Mouse (Mus musculus) layer of hippocampus, adult 2 months (tissue): Measurements from ENCODE around the gene Hsp90ab1. TPM values are rescaled to one million over a fixed set of nuclear protein-coding genes. Genes with fewer than 3 reads are reported as not detected.
A peak's percentile ranks its signal among the peaks of the same experiment; 100 is the strongest.

ENCODE experiments used
- DNase-seq, 2 experiments: peaks; one replicate each; pipeline ENCODE4 v3.0.0; 2022; ENCODE audit warnings: low spot score in 2 of 2
- H3K27ac ChIP-seq: fragments of 200-600 bp; 2 replicates; pipeline ENCODE4 v1.8.1; 2022
- H3K4me3 ChIP-seq: fragments of 200-600 bp; 2 replicates; pipeline ENCODE4 v1.8.1; 2022; ENCODE audit warnings: mild to moderate bottlenecking
- CTCF ChIP-seq: fragments of 200-600 bp; conservative IDR thresholded peaks from 2 replicates; pipeline ENCODE4 v1.8.1; 2022; ENCODE audit warnings: antibody characterized with exemption, mild to moderate bottlenecking, moderate library complexity
- total RNA-seq, 2 experiments: library from RNA; stranded (reverse); gene quantifications; 2 replicates each; pipeline ENCODE4 v1.2.3; 2021

Hsp90ab1 gene
- total RNA-seq, 2 experiments from 2014 or later = 1,695 to 1,765 TPM

DNA sequence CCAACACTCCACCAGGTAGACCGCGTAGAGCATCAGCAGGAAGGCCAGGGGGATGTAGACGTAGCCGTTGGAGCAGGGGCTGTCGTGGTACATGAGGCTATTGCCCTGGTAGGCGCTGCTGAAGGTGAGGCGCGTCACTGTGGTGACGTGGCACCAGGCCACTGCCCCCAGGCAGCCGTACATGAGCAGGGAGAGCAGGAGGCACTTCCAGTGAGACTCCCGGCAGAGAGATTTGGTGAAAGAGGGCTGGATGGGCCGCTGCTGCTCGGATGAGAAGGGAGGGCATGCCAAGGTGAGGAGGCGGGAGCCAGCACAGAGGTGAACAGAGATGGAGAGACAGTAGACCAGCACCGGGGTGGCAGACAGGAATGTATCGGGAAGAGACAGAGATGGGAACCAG, 26.1 kb downstream of the Hsp90ab1 start:
- TF ChIP-seq CTCF = no peak
- peak overlapping the region; percentile 33; the same call in 1 of the 2 replicates for H3K4me3 ChIP-seq
- DNase-seq = no peak
- peak overlapping the region; percentile 36; the same call in 1 of the 2 replicates for H3K27ac ChIP-seq

DNA sequence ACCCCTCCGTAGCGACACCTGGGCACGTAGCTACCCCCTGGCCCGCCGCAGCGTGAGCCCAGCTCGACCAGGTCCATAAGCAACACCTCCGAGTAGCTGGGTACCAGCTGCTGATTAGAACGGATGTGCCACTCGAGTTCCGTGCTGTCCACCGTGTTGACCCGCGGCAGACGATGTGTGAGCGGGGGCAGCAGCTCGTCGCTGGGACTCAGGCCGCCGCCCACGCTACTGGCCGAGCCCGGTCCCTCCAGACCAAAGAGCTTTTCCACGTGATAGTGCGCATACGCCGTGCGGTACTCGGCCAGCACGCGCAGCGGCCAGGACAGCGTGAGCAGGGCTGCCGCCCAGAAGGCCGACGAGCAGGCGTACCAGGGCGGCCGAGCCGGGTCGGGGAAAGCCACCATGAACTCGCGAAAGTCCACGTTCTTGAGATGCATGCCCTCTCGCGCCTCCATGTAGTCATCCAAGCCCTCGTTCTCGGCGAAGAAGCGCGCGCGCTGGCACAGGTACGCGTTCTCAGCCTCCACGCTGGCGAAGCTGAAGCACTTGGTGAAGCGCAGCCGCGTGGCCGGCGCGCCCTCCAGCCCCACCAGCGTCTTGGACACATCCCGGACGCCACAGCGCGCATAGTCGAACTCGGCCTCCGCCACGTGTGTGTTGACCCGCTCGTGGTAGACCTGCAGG, 27.7 kb downstream of the Hsp90ab1 start:
- no peak for DNase-seq
- TF ChIP-seq CTCF = no peak
- Histone ChIP-seq H3K4me3 (peak overlapping the region; percentile 0; the same call in 1 of the 2 replicates), H3K27ac (peak overlapping the region; percentile 59; the same call in 1 of the 2 replicates)

DNA sequence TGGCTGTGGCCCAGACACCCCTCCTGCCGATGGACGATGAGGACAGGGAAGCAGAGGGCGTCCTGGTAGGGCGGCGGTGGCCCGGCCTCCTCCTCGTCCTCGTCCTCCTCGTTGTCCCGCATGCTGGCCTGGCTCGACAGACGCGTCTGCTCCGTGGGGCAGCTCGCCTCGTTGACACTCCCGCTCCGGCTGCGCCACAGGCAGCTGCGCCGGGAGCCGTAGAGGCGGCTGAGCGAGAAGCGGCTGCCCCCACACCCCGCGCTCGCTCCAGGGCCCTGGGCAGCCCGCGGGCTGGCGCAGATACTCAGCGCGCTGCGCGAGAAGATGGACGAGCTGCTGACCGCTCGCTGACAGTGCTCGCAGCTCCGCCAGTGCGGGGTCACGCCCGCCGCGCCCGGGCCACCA, 28.2 kb downstream of the Hsp90ab1 start:
- Histone ChIP-seq H3K4me3 (no peak overlapping the region), H3K27ac (peak overlapping the region; percentile 59; the same call in 1 of the 2 replicates)
- TF ChIP-seq CTCF = no peak
- DNase-seq = no peak

DNA sequence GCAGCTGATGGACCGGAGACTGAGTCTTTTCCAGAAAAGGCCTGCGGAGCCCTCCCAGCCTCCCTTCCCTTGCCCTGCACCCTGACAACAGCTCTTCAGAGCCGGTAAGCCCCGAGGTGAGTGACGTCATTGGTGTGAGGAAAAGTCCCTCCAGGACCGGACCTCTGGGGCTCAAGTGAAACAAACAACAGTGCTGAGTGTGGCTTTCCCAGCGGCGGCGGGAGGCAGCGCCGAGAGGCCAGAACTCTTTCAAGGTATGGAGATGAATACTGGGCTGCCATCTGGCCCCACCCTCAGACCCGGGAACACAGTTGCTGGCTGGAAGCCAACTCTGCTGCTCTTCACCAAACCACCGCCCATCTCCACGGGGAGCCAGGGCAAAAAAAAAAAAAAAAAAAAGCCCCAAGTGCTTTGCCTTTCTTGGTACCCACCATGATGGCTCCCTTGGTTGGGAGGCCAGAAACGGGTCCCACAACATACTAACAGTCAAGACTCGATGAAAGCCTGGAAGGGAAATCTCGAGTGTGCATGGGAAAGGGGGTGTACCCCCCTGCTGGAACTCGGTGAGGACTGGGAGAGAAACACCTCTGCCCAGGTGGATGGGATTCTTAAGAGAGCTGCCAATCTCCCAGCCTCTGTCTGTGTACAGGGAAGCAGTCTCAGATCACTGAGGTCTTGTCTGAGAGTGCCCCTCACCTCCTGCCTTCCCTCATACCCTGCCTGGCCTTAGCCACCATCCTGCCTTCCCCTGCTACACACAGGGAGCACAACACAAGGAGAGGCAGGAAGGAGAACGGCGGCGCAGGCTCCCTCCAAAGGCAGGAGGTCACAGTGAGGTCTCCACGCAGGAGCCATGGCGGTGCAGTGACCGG, 28.8 kb downstream of the Hsp90ab1 start:
- TF ChIP-seq CTCF = no peak
- no peak for DNase-seq
- no peak overlapping the region for H3K4me3 ChIP-seq
- peak overlapping the region; percentile 59; the same call in 1 of the 2 replicates for H3K27ac ChIP-seq

DNA sequence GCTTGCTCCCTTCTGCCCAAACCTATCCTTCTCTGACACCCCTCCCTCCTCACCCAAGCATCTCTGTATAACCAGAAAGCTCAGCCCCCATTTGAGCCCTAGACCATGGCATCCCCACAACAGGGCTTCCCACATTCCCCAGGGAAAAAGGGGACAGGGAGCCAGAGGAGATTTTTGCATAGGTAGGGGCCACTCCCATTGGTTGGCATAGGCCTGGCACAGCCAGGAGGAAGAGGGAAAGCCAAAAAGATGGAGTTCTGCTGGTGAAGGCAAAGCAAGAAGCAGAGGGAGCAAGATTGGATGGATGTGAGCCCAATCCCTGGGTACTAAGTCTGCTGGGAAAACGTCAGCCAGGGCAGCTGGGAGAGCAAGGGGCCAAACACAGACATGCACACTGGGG, 30.0 kb downstream of the Hsp90ab1 start:
- no peak for TF ChIP-seq CTCF
- Histone ChIP-seq H3K27ac (peak overlapping the region; percentile 59; the same call in 1 of the 2 replicates), H3K4me3 (no peak overlapping the region)
- DNase-seq = no peak

DNA sequence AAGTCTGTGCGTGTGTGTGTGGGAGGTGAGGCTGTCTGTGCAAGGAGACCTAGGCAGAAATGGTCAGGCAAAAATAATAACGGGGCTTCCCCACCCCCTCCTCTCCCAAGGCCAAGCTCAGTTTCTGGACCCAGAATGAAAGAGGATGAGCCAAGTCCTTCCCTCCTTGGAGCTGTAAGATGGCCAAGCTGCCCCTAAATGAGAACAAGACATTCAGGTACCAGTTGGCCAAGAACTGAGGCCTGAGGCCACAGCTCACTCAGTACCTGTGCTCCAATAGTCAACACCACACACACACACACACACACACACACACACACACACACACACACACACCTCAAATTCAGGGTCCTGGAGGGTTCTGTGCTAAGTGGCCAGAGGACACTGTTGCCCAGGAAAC, 30.4 kb downstream of the Hsp90ab1 start:
- H3K27ac ChIP-seq = peak overlapping the region; percentile 59; the same call in 1 of the 2 replicates
- no peak overlapping the region for H3K4me3 ChIP-seq
- TF ChIP-seq CTCF = no peak
- no peak for DNase-seq

DNA sequence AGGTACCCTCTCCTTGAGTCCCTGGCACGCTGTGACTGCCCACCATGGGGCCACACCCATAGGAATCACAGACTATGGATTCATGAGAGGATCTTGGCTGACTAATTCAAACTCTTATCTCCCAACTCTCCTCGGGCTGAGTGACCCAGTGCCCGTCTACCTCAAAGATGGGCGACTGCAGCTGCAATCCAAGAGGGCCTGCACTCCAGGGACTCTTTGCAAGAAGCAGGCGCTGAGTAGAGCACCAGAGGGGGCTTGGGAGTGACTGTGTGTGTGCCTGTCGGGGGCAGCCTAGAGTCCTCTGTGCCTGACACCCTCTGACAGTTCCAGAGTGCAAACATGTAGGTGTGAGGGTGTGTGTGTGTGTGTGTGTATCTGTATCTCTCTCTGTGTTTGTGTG, 30.9 kb downstream of the Hsp90ab1 start:
- TF ChIP-seq CTCF = no peak
- DNase-seq = no peak
- Histone ChIP-seq H3K4me3 (no peak overlapping the region), H3K27ac (0 out of 2 replicates have a peak overlapping the region, but pooled peaks have one; percentile 2)

DNA sequence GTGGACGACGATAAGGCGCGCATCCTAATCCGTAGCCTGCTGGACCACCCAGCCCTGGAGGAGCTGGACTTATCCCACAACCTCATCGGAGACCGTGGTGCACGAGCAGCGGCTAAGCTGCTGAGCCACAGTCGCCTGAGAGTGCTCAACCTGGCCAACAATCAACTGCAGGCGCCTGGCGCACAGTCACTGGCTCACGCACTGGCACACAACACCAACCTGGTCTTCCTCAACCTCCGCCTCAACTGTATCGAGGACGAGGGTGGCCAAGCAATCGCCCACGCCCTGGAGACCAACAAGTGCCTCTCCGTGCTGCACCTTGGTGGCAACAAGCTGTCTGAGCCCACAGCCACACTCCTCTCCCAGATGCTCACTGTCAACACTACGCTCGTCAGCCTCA, 33.4 kb downstream of the Hsp90ab1 start:
- TF ChIP-seq CTCF = no peak

DNA sequence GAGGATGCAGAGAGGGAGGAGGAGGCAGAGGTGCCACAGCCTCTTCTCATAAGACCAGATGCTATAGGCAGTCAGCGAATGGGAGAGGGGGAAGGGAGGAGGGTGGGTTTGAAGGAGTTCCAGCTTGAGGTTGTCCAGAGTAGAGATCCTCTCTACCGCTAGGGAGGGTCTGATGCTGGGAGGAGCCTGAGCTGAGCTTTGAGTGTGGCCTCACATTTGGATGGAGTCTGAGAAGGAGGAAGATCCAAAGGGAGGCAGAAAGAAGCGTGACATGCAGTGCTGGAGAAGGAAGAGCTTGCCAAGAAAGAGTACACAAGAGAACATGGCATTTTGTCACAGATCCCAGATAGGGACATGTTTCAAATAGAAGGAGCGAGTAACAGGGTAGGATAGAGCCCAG, 34.7 kb downstream of the Hsp90ab1 start:
- peak overlapping the region; percentile 36; the same call in 1 of the 2 replicates for H3K27ac ChIP-seq
- no peak for DNase-seq

More for the DNA sequence above, 33.4 kb downstream of the Hsp90ab1 start:
- Histone ChIP-seq H3K4me3 (no peak overlapping the region), H3K27ac (no peak overlapping the region)
- no peak for DNase-seq

DNA sequence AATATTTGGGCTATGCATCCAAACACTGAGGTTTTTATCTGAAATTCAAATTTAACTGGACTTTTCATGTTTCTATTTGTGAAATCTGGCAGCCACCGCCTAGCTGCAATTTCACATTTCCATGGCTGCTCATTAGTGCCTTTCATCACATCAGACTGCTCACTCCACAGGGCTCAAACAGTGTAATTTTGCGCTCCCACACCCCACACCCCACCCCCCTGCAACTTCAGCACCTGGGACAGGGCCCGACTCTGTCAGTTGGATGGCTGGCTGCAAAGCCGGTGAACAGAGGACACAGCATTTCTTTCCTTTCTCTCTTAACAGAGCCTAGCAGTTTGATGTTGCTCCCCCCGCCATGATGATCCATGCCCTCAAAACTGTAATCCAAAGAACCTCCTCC, 36.8 kb downstream of the Hsp90ab1 start:
- TF ChIP-seq CTCF = no peak
- Histone ChIP-seq H3K27ac (no peak overlapping the region), H3K4me3 (no peak overlapping the region)
- no peak for DNase-seq

More for the DNA sequence above, 34.7 kb downstream of the Hsp90ab1 start:
- H3K4me3 ChIP-seq = no peak overlapping the region
- TF ChIP-seq CTCF = no peak

DNA sequence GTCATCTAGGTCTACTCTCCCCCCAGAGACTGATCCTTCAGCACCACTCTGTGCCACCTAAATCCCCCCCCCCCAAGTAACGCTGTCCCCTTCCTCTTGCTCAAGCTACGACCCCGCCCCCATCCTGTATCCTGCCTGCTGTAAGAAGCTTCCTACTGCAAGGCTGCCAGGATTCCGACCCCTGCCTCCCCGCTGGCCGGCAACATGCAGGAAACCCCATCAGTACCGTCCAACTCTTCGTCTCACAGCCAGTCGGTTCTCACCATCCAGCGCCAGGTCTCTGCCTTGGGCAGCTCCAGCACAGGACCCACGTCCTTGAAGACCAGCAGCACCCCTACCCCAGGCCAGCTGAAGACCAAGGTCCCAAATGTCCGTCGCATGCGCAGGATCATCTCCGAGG, 40.2 kb downstream of the Hsp90ab1 start:
- no peak for DNase-seq
- TF ChIP-seq CTCF = no peak
- Histone ChIP-seq H3K4me3 (no peak overlapping the region), H3K27ac (no peak overlapping the region)

DNA sequence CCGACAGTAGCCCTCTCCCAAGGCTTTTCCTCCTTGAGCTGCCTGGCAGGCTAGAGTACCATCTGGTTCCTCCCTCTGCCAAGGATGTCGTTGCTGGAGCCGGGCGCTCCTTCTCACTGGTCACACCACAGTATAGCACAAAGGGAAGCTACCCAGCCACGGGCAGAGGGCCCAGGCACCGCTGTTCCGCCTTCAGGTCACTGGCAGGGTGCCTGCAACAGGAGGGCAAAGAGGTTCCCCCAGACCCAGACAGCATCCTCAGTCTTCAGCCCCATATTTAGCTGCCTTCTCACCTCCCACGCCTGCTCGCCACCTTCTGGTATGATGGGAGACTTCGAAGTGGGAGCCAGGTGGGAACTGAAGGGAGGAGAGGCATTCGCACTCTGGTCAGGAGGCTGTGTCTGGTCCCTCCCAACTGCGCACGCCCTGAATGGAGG, 42.7 kb downstream of the Hsp90ab1 start:
- Histone ChIP-seq H3K27ac (peak overlapping the region; percentile 65; the same call in 1 of the 2 replicates), H3K4me3 (no peak overlapping the region)
- TF ChIP-seq CTCF = no peak
- DNase-seq = peak in 1 of 2 experiments; percentile 60

DNA sequence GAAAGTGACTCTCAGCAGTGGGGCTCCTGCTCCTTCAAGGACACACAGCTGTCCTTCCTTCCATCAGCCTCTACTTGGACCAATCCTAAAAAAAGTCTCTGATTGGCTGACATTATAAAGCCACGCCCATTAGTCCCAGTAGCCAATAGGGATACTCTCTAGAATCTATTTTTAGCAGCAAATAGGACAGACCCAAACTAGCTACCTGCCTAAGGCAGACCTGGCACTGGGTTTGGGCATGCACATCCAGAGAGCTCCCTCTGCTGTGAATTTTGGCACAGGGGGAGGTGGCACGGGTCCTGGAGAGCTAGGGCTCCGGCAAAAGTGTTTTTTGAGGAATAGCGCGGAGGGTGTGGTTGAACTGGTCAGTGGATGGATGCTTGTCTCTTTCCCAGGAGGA, 46.5 kb downstream of the Hsp90ab1 start:
- H3K4me3 ChIP-seq = no peak overlapping the region
- no peak for DNase-seq
- TF ChIP-seq CTCF = no peak
- H3K27ac ChIP-seq = no peak overlapping the region

DNA sequence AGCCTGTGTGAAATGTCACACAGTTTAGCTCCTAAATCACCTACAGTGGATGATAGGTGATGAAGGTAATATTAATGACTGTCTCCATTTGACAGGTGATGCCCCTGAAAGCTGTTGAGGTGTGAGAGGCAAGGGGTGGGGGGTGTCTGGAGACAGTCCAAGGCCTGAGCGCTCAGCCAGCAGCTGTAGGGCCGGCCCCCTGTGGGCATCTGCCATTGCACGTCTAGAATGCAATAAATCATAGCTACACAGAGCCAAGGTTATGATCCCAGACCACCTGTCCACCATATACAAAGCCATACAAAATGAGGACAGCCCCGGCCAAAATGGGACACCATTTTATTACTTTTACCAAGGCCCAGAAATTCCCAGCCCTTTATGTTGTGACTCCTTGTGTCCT, 48.1 kb downstream of the Hsp90ab1 start:
- DNase-seq = no peak
- no peak for TF ChIP-seq CTCF
- H3K4me3 ChIP-seq = no peak overlapping the region
- H3K27ac ChIP-seq = no peak overlapping the region
